Mouse (Mus musculus): ENCODE results near the gene Gtpbp3. TPM values are rescaled to one million over a fixed set of nuclear protein-coding genes. Genes with fewer than 3 reads are reported as not detected.

The Gtpbp3 gene
- polyA plus RNA-seq (2016; fragmentation: Nextera tagmentation; extraction: Ambion mirVana) = 15.3 and 16.5 TPM in 2 replicates

GRCm38 (mm10) chr8:71487691-71488445 lies at the start of gene Gtpbp3:
Gtpbp3 (plus strand) TSS chr8:71488103.
- no peaks in the 10 kb centered on the region for H3K27me3 ChIP-seq
- peak within 1 kb of the TSS; percentile 100 for H3K4me2 ChIP-seq (replicated peaks)
- H3K9ac ChIP-seq = peak within 1 kb of the TSS; percentile 87
- H3K36me3 ChIP-seq = peaks cover 40% of the 10 kb centered on the region
- peak within 1 kb of the TSS; percentile 85 for H3K4me3 ChIP-seq
- H3K9me3 ChIP-seq (replicated peaks) = no peaks in the 10 kb centered on the region
- peaks cover 33% of the 10 kb centered on the region for H3K4me1 ChIP-seq
- H3K27ac ChIP-seq = peak within 1 kb of the TSS; percentile 79
- ATAC-seq (ENCODE audit: low FRiP score) = peak; percentile 17; the same call in 1 of the 2 replicates
- WGBS = under 1% methylated on average over 33 of the region's 33 CpGs

DNA sequence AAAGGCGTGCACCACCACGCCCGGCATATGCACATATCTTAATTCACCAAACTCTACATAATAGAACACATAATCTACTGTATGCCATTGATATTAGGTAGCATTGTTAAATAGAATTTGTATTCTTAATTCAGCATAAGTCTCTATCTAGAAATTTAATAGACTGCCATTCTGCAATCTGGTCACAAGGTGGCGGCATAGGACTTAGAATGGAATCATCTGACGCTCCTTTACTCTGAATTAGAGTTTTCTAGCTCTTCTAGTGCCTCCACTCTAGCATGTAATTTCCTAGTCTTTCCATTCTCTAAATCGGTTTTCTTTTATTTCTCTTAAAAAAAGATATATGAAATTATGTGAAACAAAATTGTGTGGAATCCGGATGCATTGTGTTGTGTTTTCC lies 46.5 kb upstream of the Gtpbp3 start:
- Histone ChIP-seq H3K4me3 (no peak overlapping the region), H3K36me3 (no peaks in the 10 kb centered on the region)

DNA sequence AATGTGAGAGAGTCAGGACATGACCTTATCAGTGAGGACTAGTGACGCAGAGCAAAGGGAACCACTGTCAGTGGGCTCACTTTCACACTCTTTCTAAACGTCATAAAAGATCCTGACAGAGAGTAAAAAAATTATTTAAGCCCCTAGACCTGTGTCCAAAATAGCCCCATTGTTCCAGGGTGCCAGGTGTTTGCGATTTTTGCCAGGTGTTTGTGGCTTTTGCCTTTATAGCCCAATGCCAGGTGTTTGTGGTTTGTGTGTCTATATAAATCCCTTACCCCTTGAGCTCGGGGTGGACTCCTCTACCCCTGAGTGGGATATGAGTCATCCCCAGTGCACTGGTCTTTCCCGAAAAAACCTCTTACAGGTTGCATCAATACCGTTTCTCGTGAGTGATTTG lies 42.8 kb upstream of the Gtpbp3 start:
- H3K27me3 ChIP-seq = peaks cover 5% of the 10 kb centered on the region; the same call in 1 of the 2 replicates
- no peak overlapping the region for H3K9ac ChIP-seq
- no peak overlapping the region for H3K27ac ChIP-seq
- H3K36me3 ChIP-seq = no peaks in the 10 kb centered on the region
- H3K4me1 ChIP-seq = no peaks in the 10 kb centered on the region
- WGBS = 84% methylated on average over 7 of the region's 7 CpGs
- no peak overlapping the region for H3K4me2 ChIP-seq (replicated peaks)
- no peak for ATAC-seq (ENCODE audit: low FRiP score)
- no peaks in the 10 kb centered on the region for H3K9me3 ChIP-seq (replicated peaks)
- H3K4me3 ChIP-seq = no peak overlapping the region

More for the DNA sequence above, 46.5 kb upstream of the Gtpbp3 start:
- Histone ChIP-seq H3K27me3 (peaks cover 5% of the 10 kb centered on the region; the same call in 1 of the 2 replicates), H3K9ac (no peak overlapping the region), H3K9me3 (replicated peaks) (no peaks in the 10 kb centered on the region), H3K27ac (no peak overlapping the region), H3K4me2 (replicated peaks) (no peak overlapping the region), H3K4me1 (no peaks in the 10 kb centered on the region)
- under 1% methylated on average over 7 of the region's 7 CpGs for WGBS
- ATAC-seq (ENCODE audit: low FRiP score) = no peak

DNA sequence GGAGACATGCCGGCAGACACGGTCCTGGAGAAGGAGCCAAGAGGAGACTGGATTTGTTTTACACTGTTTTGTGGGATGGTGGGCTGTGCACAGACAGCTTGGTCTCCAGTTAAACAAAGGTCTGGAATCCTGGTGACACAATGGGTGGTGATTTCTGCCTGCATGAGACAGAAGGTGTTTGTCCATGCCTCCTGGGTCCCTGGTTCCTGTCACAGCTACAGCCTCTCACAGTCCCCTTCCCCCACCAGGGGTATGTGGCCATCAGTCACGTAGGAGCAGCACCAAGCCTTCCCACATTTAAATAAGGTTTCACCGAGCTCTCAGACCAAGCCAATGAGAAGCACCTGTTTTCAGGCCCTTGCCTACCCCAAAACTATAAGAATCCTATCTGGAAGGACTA lies 36.6 kb upstream of the Gtpbp3 start:
- 62% methylated on average over 4 of the region's 4 CpGs for WGBS
- no peak for ATAC-seq (ENCODE audit: low FRiP score)
- H3K36me3 ChIP-seq = peaks cover 3% of the 10 kb centered on the region; the same call in 1 of the 2 replicates

DNA sequence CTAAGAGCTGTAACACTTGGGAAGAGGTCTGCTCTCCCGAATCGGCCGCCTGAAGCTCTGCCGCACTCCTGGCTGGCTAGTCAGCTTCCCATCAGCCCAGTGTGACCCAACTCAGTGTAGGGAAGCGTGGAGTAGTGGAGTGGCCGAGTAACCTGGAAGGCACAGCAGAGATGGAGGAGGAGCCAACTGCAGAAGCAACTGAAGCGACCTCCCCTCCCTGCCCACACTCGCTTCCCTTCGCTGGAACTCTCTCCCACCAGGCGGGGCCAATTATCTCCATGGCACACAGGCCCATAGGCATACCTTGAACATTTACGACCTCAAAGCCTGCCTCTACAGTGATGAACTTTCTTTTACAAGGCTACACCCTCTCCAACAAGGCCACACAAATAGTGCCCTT lies 36.1 kb upstream of the Gtpbp3 start:
- Histone ChIP-seq H3K9ac (no peak overlapping the region), H3K4me3 (no peak overlapping the region), H3K36me3 (peaks cover 7% of the 10 kb centered on the region; the same call in 1 of the 2 replicates), H3K27me3 (no peaks in the 10 kb centered on the region), H3K4me2 (replicated peaks) (no peak overlapping the region), H3K27ac (no peak overlapping the region), H3K4me1 (no peaks in the 10 kb centered on the region), H3K9me3 (replicated peaks) (no peaks in the 10 kb centered on the region)
- no peak for ATAC-seq (ENCODE audit: low FRiP score)
- WGBS = 50% methylated on average over 11 of the region's 11 CpGs

More for the DNA sequence above, 36.6 kb upstream of the Gtpbp3 start:
- no peaks in the 10 kb centered on the region for H3K27me3 ChIP-seq
- no peaks in the 10 kb centered on the region for H3K9me3 ChIP-seq (replicated peaks)
- no peak overlapping the region for H3K4me3 ChIP-seq
- H3K4me2 ChIP-seq (replicated peaks) = no peak overlapping the region
- no peak overlapping the region for H3K27ac ChIP-seq
- no peak overlapping the region for H3K9ac ChIP-seq
- no peaks in the 10 kb centered on the region for H3K4me1 ChIP-seq

- Histone ChIP-seq H3K9ac (no peak overlapping the region), H3K27ac (no peak overlapping the region), H3K4me3 (no peak overlapping the region), H3K9me3 (replicated peaks) (no peaks in the 10 kb centered on the region), H3K27me3 (no peaks in the 10 kb centered on the region), H3K4me1 (no peaks in the 10 kb centered on the region), H3K4me2 (replicated peaks) (no peak overlapping the region), H3K36me3 (peaks cover 16% of the 10 kb centered on the region)
- ATAC-seq (ENCODE audit: low FRiP score) = no peak
- WGBS = 75% methylated on average over 2 of the region's 2 CpGs
Measured at GRCm38 (mm10) chr8:71452669-71453068, 35.2 kb upstream of the Gtpbp3 start.

GRCm38 (mm10) chr8:71454668-71455067 lies 33.2 kb upstream of the Gtpbp3 start:
- Histone ChIP-seq H3K27me3 (no peaks in the 10 kb centered on the region), H3K9ac (no peak overlapping the region), H3K4me2 (replicated peaks) (no peak overlapping the region), H3K27ac (no peak overlapping the region), H3K36me3 (peaks cover 36% of the 10 kb centered on the region), H3K9me3 (replicated peaks) (no peaks in the 10 kb centered on the region), H3K4me1 (peaks cover 7% of the 10 kb centered on the region; the same call in 1 of the 2 replicates), H3K4me3 (no peak overlapping the region)
- WGBS = 84% methylated on average over 8 of the region's 8 CpGs
- no peak for ATAC-seq (ENCODE audit: low FRiP score)

DNA sequence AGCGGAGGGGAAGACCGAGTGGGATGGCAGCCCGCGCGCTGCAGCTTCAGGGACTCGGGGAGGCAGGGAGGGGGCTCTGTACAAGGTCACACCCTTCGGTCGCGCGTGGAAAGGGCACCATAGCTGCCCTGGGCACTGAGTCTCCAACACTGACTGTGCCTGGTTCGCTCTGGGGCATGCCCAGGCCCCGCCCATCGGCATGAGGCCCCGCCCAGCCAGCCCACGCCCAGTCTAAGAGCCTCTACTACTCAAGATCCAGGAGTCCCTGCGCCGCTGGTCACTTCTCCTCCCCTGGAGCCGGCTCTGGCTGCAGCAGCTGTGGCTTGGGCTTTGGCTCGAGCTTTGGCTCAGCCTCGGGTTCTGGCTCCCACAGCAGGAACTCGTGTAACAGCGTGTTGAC lies 31.0 kb upstream of the Gtpbp3 start:
- H3K27me3 ChIP-seq = no peaks in the 10 kb centered on the region
- H3K4me3 ChIP-seq = no peak overlapping the region
- no peaks in the 10 kb centered on the region for H3K9me3 ChIP-seq (replicated peaks)
- H3K9ac ChIP-seq = no peak overlapping the region
- H3K36me3 ChIP-seq = peaks cover 55% of the 10 kb centered on the region
- 40% methylated on average over 22 of the region's 22 CpGs for WGBS
- ATAC-seq (ENCODE audit: low FRiP score) = no peak
- peaks cover 18% of the 10 kb centered on the region for H3K4me1 ChIP-seq
- no peak overlapping the region for H3K27ac ChIP-seq
- H3K4me2 ChIP-seq (replicated peaks) = no peak overlapping the region

GRCm38 (mm10) chr8:71457659-71458270 lies 30.1 kb upstream of the Gtpbp3 start:
- H3K4me3 ChIP-seq = no peak overlapping the region
- peaks cover 55% of the 10 kb centered on the region for H3K36me3 ChIP-seq
- H3K27me3 ChIP-seq = no peaks in the 10 kb centered on the region
- no peak overlapping the region for H3K9ac ChIP-seq
- ATAC-seq (ENCODE audit: low FRiP score) = no peak
- no peaks in the 10 kb centered on the region for H3K9me3 ChIP-seq (replicated peaks)
- 85% methylated on average over 20 of the region's 20 CpGs for WGBS
- peaks cover 26% of the 10 kb centered on the region for H3K4me1 ChIP-seq
- H3K4me2 ChIP-seq (replicated peaks) = no peak overlapping the region
- H3K27ac ChIP-seq = no peak overlapping the region

- H3K4me1 ChIP-seq = peaks cover 42% of the 10 kb centered on the region
- H3K4me3 ChIP-seq = no peak overlapping the region
- no peak overlapping the region for H3K27ac ChIP-seq
- WGBS = 95% methylated on average over 6 of the region's 6 CpGs
- no peak for ATAC-seq (ENCODE audit: low FRiP score)
- H3K9ac ChIP-seq = no peak overlapping the region
- H3K36me3 ChIP-seq = peaks cover 55% of the 10 kb centered on the region
- no peaks in the 10 kb centered on the region for H3K27me3 ChIP-seq
- no peaks in the 10 kb centered on the region for H3K9me3 ChIP-seq (replicated peaks)
- no peak overlapping the region for H3K4me2 ChIP-seq (replicated peaks)
Measured at GRCm38 (mm10) chr8:71460716-71461115, 27.2 kb upstream of the Gtpbp3 start.

DNA sequence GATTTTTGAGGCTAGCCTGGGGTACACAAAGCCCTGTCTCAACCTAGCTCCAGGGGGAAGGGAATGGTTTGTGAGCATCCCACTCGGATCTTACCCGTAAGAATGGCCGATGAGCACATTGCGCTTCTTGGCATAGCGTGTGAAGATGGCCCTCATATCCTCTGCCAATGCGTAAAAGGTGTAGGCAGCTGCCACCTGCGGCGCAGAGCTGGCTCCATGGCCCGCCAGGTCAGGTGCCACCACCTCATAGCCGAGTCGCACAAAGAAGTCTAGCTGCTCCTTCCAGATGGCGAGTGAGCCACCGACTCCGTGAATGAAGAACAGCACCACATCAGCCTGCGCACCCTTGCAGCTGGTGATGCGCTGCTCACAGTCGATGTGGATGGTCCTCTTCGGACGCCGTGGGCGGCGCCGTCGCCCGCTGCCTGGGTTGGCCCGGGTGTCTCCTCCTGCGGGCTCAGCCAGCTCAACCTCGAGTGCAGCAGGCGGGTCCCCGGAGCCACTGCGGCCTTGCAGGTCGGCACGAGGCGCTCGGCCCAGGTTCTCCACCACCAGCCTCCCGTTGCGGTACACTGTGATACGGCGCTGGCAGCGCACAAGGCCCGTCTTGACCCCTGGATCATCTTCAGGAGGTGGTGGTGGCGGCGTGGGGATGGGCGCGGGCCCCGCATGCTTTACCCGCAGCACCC lies 26.6 kb upstream of the Gtpbp3 start:
- Histone ChIP-seq H3K4me3 (peak overlapping the region; percentile 72; the same call in 1 of the 2 replicates), H3K27ac (no peak overlapping the region), H3K4me1 (peaks cover 46% of the 10 kb centered on the region), H3K27me3 (no peaks in the 10 kb centered on the region), H3K4me2 (replicated peaks) (peak overlapping the region; percentile 82), H3K36me3 (peaks cover 52% of the 10 kb centered on the region), H3K9me3 (replicated peaks) (no peaks in the 10 kb centered on the region), H3K9ac (peak overlapping the region; percentile 19; the same call in 1 of the 2 replicates)
- no peak for ATAC-seq (ENCODE audit: low FRiP score)
- 78% methylated on average over 47 of the region's 47 CpGs for WGBS

GRCm38 (mm10) chr8:71462191-71462590 lies 25.7 kb upstream of the Gtpbp3 start:
- peaks cover 46% of the 10 kb centered on the region for H3K4me1 ChIP-seq
- ATAC-seq (ENCODE audit: low FRiP score) = no peak
- no peaks in the 10 kb centered on the region for H3K9me3 ChIP-seq (replicated peaks)
- H3K27me3 ChIP-seq = no peaks in the 10 kb centered on the region
- H3K4me3 ChIP-seq = peak overlapping the region; percentile 72
- H3K36me3 ChIP-seq = peaks cover 43% of the 10 kb centered on the region
- H3K27ac ChIP-seq = no peak overlapping the region
- 74% methylated on average over 4 of the region's 4 CpGs for WGBS
- peak overlapping the region; percentile 90; the same call in 1 of the 2 replicates for H3K9ac ChIP-seq
- H3K4me2 ChIP-seq (replicated peaks) = peak overlapping the region; percentile 82

All from hindbrain, embryonic 12.5 days (tissue).